ENCODE assay signal across 10 mouse cellular contexts in genomic region chr14:47432987-47433386, GRCm38 (mm10). TPM values are rescaled to one million over a fixed set of nuclear protein-coding genes. Genes with fewer than 3 reads are reported as not detected.
DNase-seq lines count a peak whose midpoint lies in the region; ATAC-seq and TF ChIP-seq lines count a peak whose summit lies in the region.
"Had no signal": no experiment of that assay in that cellular context is flagged by ENCODE, and none has a peak within 500 bp of the region (broad histone marks: within the 10 kb centered on the region; RNA-seq: fewer than 3 reads in every experiment).

No protein-coding gene starts in this region.

- no peak overlapping the region for H3K9ac ChIP-seq in forebrain, postnatal 0 days
- H3K9ac ChIP-seq in forebrain, embryonic 16.5 days (replicated peaks; ENCODE audit: low read depth, low read length) = no peak overlapping the region
- H3K9ac ChIP-seq in lung, embryonic 14.5 days = no peak overlapping the region
- no peak overlapping the region for H3K9ac ChIP-seq in intestine, embryonic 15.5 days
- H3K9ac ChIP-seq: lung, embryonic 15.5 days had no signal

- H3K4me2 ChIP-seq in forebrain, postnatal 0 days (ENCODE audit: low read depth) = no peak overlapping the region
- no peak overlapping the region for H3K4me2 ChIP-seq in forebrain, embryonic 16.5 days (ENCODE audit: low read length)
- H3K4me2 ChIP-seq in lung, embryonic 14.5 days = no peak overlapping the region
- no peak overlapping the region for H3K4me2 ChIP-seq in intestine, embryonic 15.5 days (replicated peaks)
- H3K4me2 ChIP-seq: lung, embryonic 15.5 days had no signal

- no peaks in the 10 kb centered on the region for H3K36me3 ChIP-seq in forebrain, postnatal 0 days (ENCODE audit: insufficient read depth)
- H3K36me3 ChIP-seq in forebrain, embryonic 16.5 days (ENCODE audit: control insufficient read depth, insufficient read depth) = no peaks in the 10 kb centered on the region
- H3K36me3 ChIP-seq in lung, embryonic 14.5 days (ENCODE audit: insufficient read depth) = no peaks in the 10 kb centered on the region
- H3K36me3 ChIP-seq in intestine, embryonic 15.5 days = no peaks in the 10 kb centered on the region
- H3K36me3 ChIP-seq: G1E; lung, embryonic 15.5 days had no signal

- no peak overlapping the region for H3K27ac ChIP-seq in forebrain, postnatal 0 days (ENCODE audit: low read depth, low read length)
- H3K27ac ChIP-seq in forebrain, embryonic 16.5 days (ENCODE audit: low read length) = no peak overlapping the region
- H3K27ac ChIP-seq in lung, embryonic 14.5 days (ENCODE audit: low read depth) = no peak overlapping the region
- no peak overlapping the region for H3K27ac ChIP-seq in intestine, embryonic 15.5 days
- H3K27ac ChIP-seq: lung, embryonic 15.5 days had no signal

- POLR2A ChIA-PET in Patski (lab: Charles Lee) = no interaction called here

- in situ Hi-C loops in Patski (cut with MboI; ENCODE audit: low pct_unique_long_range_greater_than_20kb) = no loop called here

- no peak for DNase-seq in forebrain, postnatal 0 days
- DNase-seq in lung, embryonic 14.5 days = peak; percentile 28
- no peak for DNase-seq in lung, postnatal 25 days (ENCODE audit: low spot score)
- DNase-seq in Patski (ENCODE audit: low read depth, low spot score) = no peak
- DNase-seq in mesoderm, embryonic 11.5 days (ENCODE audit: low read depth, low spot score) = peak; percentile 7
- DNase-seq in layer of hippocampus, adult 8-10 months (ENCODE audit: low spot score in 2 of 2) = no peak

- ATAC-seq in forebrain, postnatal 0 days = no peak
- no peak for ATAC-seq in forebrain, embryonic 16.5 days
- no peak for ATAC-seq in lung, embryonic 14.5 days (ENCODE audit: insufficient read depth)
- ATAC-seq in Patski = no peak
- ATAC-seq in intestine, embryonic 15.5 days = no peak

- CTCF ChIA-PET in Patski (lab: Charles Lee) = interaction anchor here (0.8 to 0.9 kb wide), 3 partner anchors 8 to 82 kb away, joined by 3 read pairs; no protein-coding TSS in a partner anchor

- H3K4me1 ChIP-seq in forebrain, postnatal 0 days (ENCODE audit: insufficient read depth) = no peaks in the 10 kb centered on the region
- H3K4me1 ChIP-seq in forebrain, embryonic 16.5 days (replicated peaks; ENCODE audit: control insufficient read depth, insufficient read depth, low read length) = no peaks in the 10 kb centered on the region
- no peaks in the 10 kb centered on the region for H3K4me1 ChIP-seq in lung, embryonic 14.5 days (ENCODE audit: insufficient read depth)
- no peaks in the 10 kb centered on the region for H3K4me1 ChIP-seq in intestine, embryonic 15.5 days (replicated peaks)
- H3K4me1 ChIP-seq: lung, embryonic 15.5 days had no signal

- H3K9me3 ChIP-seq in forebrain, postnatal 0 days (ENCODE audit: low read length) = no peaks in the 10 kb centered on the region
- H3K9me3 ChIP-seq in forebrain, embryonic 16.5 days (ENCODE audit: control insufficient read depth, low read length) = no peaks in the 10 kb centered on the region
- H3K9me3 ChIP-seq in lung, embryonic 14.5 days (ENCODE audit: low read depth, low read length) = no peaks in the 10 kb centered on the region
- H3K9me3 ChIP-seq in intestine, embryonic 15.5 days = no peaks in the 10 kb centered on the region
- H3K9me3 ChIP-seq: G1E; lung, embryonic 15.5 days had no signal

- no peaks in the 10 kb centered on the region for H3K27me3 ChIP-seq in forebrain, postnatal 0 days (ENCODE audit: insufficient read depth, low read length)
- H3K27me3 ChIP-seq in forebrain, embryonic 16.5 days (replicated peaks; ENCODE audit: control insufficient read depth, insufficient read depth, low read length) = no peaks in the 10 kb centered on the region
- H3K27me3 ChIP-seq in lung, embryonic 14.5 days (ENCODE audit: insufficient read depth, low read length) = no peaks in the 10 kb centered on the region
- H3K27me3 ChIP-seq in Patski = no peaks in the 10 kb centered on the region
- H3K27me3 ChIP-seq in intestine, embryonic 15.5 days (replicated peaks) = no peaks in the 10 kb centered on the region
- H3K27me3 ChIP-seq: lung, embryonic 15.5 days had no signal

- no peak overlapping the region for H3K4me3 ChIP-seq in forebrain, postnatal 0 days (ENCODE audit: low read depth, low read length)
- no peak overlapping the region for H3K4me3 ChIP-seq in forebrain, embryonic 16.5 days (replicated peaks; ENCODE audit: low read length)
- H3K4me3 ChIP-seq in lung, embryonic 14.5 days (ENCODE audit: low read depth, low read length) = no peak overlapping the region
- no peak overlapping the region for H3K4me3 ChIP-seq in intestine, embryonic 15.5 days (replicated peaks)
- H3K4me3 ChIP-seq: lung, embryonic 15.5 days had no signal

- peak; percentile 44 for TF ChIP-seq CTCF in forebrain, postnatal 0 days (IDR thresholded peaks at IDR 0.05; ENCODE audit: low read depth)
- peak; percentile 43 for TF ChIP-seq CTCF in lung, embryonic 14.5 days (IDR thresholded peaks at IDR 0.05; ENCODE audit: low read depth)
- peak; percentile 49 for TF ChIP-seq CTCF in Patski (IDR thresholded peaks at IDR 0.05)

RNA-seq across cellular contexts. Expression of gene Dlgap5, which starts 14.8 kb away (rescaled TPM):
- 2.3 and 9.4 TPM in 2 replicates for total RNA-seq in forebrain, postnatal 0 days (2014; rRNA removed)
- polyA plus RNA-seq in forebrain, postnatal 0 days (2015; fragmentation: Nextera tagmentation; extraction: Ambion mirVana) = 2.9 and 3.3 TPM in 2 replicates
- polyA plus RNA-seq in forebrain, embryonic 16.5 days (2015; fragmentation: Nextera tagmentation; extraction: Ambion mirVana) = 15.9 and 16.5 TPM in 2 replicates
- 56.0 and 58.6 TPM in 2 replicates for polyA plus RNA-seq in lung, embryonic 14.5 days (2014; fragmentation: Nextera tagmentation; extraction: Ambion mirVana)
- polyA plus RNA-seq in Patski (2021) = 38.3 TPM
- polyA plus RNA-seq in intestine, embryonic 15.5 days (2015; fragmentation: Nextera tagmentation; extraction: Ambion mirVana) = 35.3 and 35.4 TPM in 2 replicates
- 1 to 10 TPM in 1 of 4 experiments, under 1 TPM in 2, not detected in 1; 0.52 to 1.4 (median 0.70) TPM for total RNA-seq in layer of hippocampus, adult 8-10 months (2022)

RNA-seq across cellular contexts. Expression of gene Fbxo34, which starts 17.2 kb away (rescaled TPM):
- total RNA-seq in forebrain, postnatal 0 days (2014; rRNA removed) = 18.9 and 20.0 TPM in 2 replicates
- polyA plus RNA-seq in forebrain, postnatal 0 days (2015; fragmentation: Nextera tagmentation; extraction: Ambion mirVana) = 23.0 and 33.8 TPM in 2 replicates
- polyA plus RNA-seq in forebrain, embryonic 16.5 days (2015; fragmentation: Nextera tagmentation; extraction: Ambion mirVana) = 20.3 and 23.1 TPM in 2 replicates
- polyA plus RNA-seq in lung, embryonic 14.5 days (2014; fragmentation: Nextera tagmentation; extraction: Ambion mirVana) = 19.5 and 23.5 TPM in 2 replicates
- 23.0 TPM for polyA plus RNA-seq in Patski (2021)
- 22.1 and 23.6 TPM in 2 replicates for polyA plus RNA-seq in intestine, embryonic 15.5 days (2015; fragmentation: Nextera tagmentation; extraction: Ambion mirVana)
- 10 to 100 TPM; 79.4 to 98.3 (median 87.4) TPM for total RNA-seq in layer of hippocampus, adult 8-10 months (2022)

Comparison
In these comparisons a context has a peak if more than half of its experiments do, and no peak if none do; other contexts are left out.
1. DNase-seq: peak in lung, embryonic 14.5 days (single experiment) and mesoderm, embryonic 11.5 days (single experiment); none in forebrain, postnatal 0 days (single experiment), lung, postnatal 25 days (single experiment), Patski (single experiment) and layer of hippocampus, adult 8-10 months (0 of 2).
2. Peak in every context shown above with its lines, with median percentiles within 50 percentile points of each other: CTCF ChIP-seq.